Mouse (Mus musculus): Measurements from ENCODE around the gene Xntrpc. TPM values are rescaled to one million over a fixed set of nuclear protein-coding genes. Genes with fewer than 3 reads are reported as not detected.

Xntrpc gene
- 1 to 10 TPM in 1 of 2 experiments, under 1 TPM in 1; 0.11 to 1.1 TPM for total RNA-seq (2023)

GRCm38 (mm10) chr7:102065046-102065891 is at the start of gene Xntrpc, which contains the start of the genes Rnf121 and Xndc1:
Xntrpc (plus strand) TSS chr7:102065713.
Rnf121 (minus strand) TSS chr7:102065469.
Xndc1 (plus strand) TSS chr7:102065511.

GRCm38 (mm10) chr7:102018590-102018989 is 46.9 kb upstream of the Xntrpc start, which contains the start of gene Il18bp:
Il18bp (minus strand) TSS chr7:102018690.

GRCm38 (mm10) chr7:102082816-102083215 is 17.3 kb downstream of the Xntrpc start, which contains the start of gene Trpc2:
Trpc2 (plus strand) TSS chr7:102083116.

GRCm38 (mm10) chr7:102101487-102101886 is 36.0 kb downstream of the Xntrpc start, which contains the start of gene Art1:
Art1 (plus strand) TSS chr7:102101743.

GRCm38 (mm10) chr7:102109171-102109570 is 43.7 kb downstream of the Xntrpc start, which contains the start of gene Art5:
Art5 (minus strand) TSS chr7:102109489.

GRCm38 (mm10) chr7:102116579-102117331 is 51.2 kb downstream of the Xntrpc start, which contains the start of gene Chrna10:
Chrna10 (minus strand) TSS chr7:102116828.

Other genes with a start within 250 kb of the Xntrpc start
- not detected for gene Phox2a, start 247.4 kb upstream of the Xntrpc start, total RNA-seq (2023)
- 10 to 100 TPM; 16.0 to 19.6 TPM for gene Inppl1, start 227.5 kb upstream of the Xntrpc start, total RNA-seq (2023)
- 1 to 10 TPM in 1 of 2 experiments, not detected in 1; 1.6 TPM for gene Folr2, start 208.5 kb upstream of the Xntrpc start, total RNA-seq (2023)
- gene Anapc15, start 202.0 kb upstream of the Xntrpc start, total RNA-seq (2023) = 10 to 100 TPM; 40.4 to 54.5 TPM
- gene Folr1, start 194.9 kb upstream of the Xntrpc start, total RNA-seq (2023) = not detected
- 100 to 1,000 TPM; 111 to 123 TPM for gene Lamtor1, start 159.8 kb upstream of the Xntrpc start, total RNA-seq (2023)
- gene Tomt, start 159.4 kb upstream of the Xntrpc start, total RNA-seq (2023) = not detected
- gene Lrrc51, start 131.8 kb upstream of the Xntrpc start, total RNA-seq (2023) = under 1 TPM in 1 of 2 experiments, not detected in 1; 0.71 TPM
- gene Numa1, start 131.6 kb upstream of the Xntrpc start, total RNA-seq (2023) = 100 to 1,000 TPM; 115 to 133 TPM
- gene Il18bp, start 47.0 kb upstream of the Xntrpc start, total RNA-seq (2023) = 10 to 100 TPM; 27.4 to 36.7 TPM
- gene Rnf121, start 244 bp upstream of the Xntrpc start, total RNA-seq (2023) = 10 to 100 TPM; 16.2 to 16.8 TPM
- gene Xndc1, start 202 bp upstream of the Xntrpc start, total RNA-seq (2023) = 10 to 100 TPM; 11.4 to 13.0 TPM
- under 1 TPM in 1 of 2 experiments, not detected in 1; 0.98 TPM for gene Trpc2, start 17.4 kb downstream of the Xntrpc start, total RNA-seq (2023)
- not detected for gene Art1, start 36.0 kb downstream of the Xntrpc start, total RNA-seq (2023)
- gene Art5, start 43.8 kb downstream of the Xntrpc start, total RNA-seq (2023) = not detected
- gene Chrna10, start 51.1 kb downstream of the Xntrpc start, total RNA-seq (2023) = not detected
- 10 to 100 TPM; 60.2 to 65.2 TPM for gene Nup98, start 144.5 kb downstream of the Xntrpc start, total RNA-seq (2023)
- 10 to 100 TPM; 36.8 to 41.9 TPM for gene Pgap2, start 144.5 kb downstream of the Xntrpc start, total RNA-seq (2023)
- gene Rhog, start 190.3 kb downstream of the Xntrpc start, total RNA-seq (2023) = 100 to 1,000 TPM; 448 to 461 TPM
- 10 to 100 TPM; 81.7 to 91.0 TPM for gene Stim1, start 202.1 kb downstream of the Xntrpc start, total RNA-seq (2023)